13 mouse cellular contexts compared by ENCODE assay signal in the genomic region with DNA sequence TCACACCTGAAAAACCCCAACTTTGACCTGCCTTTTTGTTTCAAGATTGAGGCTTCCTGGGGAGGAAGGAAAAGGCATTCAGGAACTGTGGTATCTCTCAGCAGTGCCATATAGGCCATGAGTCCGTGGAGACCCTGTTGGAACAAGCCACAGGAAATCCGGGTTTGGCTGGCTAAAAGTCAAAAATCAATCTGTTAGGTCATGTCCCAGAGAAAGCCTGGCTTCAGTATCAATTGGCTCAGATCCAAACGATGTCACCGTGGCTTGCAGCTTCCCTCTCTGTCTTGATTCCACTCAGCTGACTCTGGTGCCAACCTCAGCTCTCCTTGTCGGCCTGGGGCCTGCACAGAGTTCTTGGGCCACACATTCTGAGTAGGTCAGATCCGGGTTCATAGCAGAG.
A peak's percentile ranks its signal among the peaks of the same experiment; 100 is the strongest.
DNase-seq lines count a peak whose midpoint lies in the region; ATAC-seq and TF ChIP-seq lines count a peak whose summit lies in the region.
"Had no signal": no experiment of that assay in that cellular context is flagged by ENCODE, and none has a peak within 500 bp of the region (broad histone marks: within the 10 kb centered on the region; RNA-seq: fewer than 3 reads in every experiment).

No protein-coding gene starts in this region.

- WGBS in embryonic facial prominence, embryonic 14.5 days = 43% methylated on average over 6 of the region's 6 CpGs
- 71% methylated on average over 6 of the region's 6 CpGs for WGBS in embryonic facial prominence, embryonic 10.5 days
- 64% methylated on average over 6 of the region's 6 CpGs for WGBS in midbrain, postnatal 0 days
- WGBS in midbrain, embryonic 11.5 days = 77% methylated on average over 6 of the region's 6 CpGs
- 49% methylated on average over 6 of the region's 6 CpGs for WGBS in kidney, embryonic 16.5 days
- 23% methylated on average over 6 of the region's 6 CpGs for WGBS in macrophage (ENCODE audit: missing documents)

- no peak overlapping the region for H3K4me3 ChIP-seq in embryonic facial prominence, embryonic 14.5 days (ENCODE audit: low read depth, low read length)
- H3K4me3 ChIP-seq in embryonic facial prominence, embryonic 10.5 days = no peak overlapping the region
- H3K4me3 ChIP-seq in midbrain, postnatal 0 days (ENCODE audit: low read depth, low read length) = no peak overlapping the region
- no peak overlapping the region for H3K4me3 ChIP-seq in midbrain, embryonic 11.5 days (ENCODE audit: low read depth, low read length)
- no peak overlapping the region for H3K4me3 ChIP-seq in kidney, embryonic 16.5 days (ENCODE audit: low read length)
- H3K4me3 ChIP-seq in macrophage (ENCODE audit: inconsistent target) = no peak overlapping the region
- H3K4me3 ChIP-seq: embryonic facial prominence, embryonic 15.5 days; neural tube, embryonic 12.5 days had no signal

- H3K9ac ChIP-seq in embryonic facial prominence, embryonic 14.5 days (ENCODE audit: low read depth, low read length) = no peak overlapping the region
- H3K9ac ChIP-seq in midbrain, postnatal 0 days (replicated peaks; ENCODE audit: low read length, poor library complexity, severe bottlenecking) = no peak overlapping the region
- H3K9ac ChIP-seq in midbrain, embryonic 11.5 days (ENCODE audit: low read length) = no peak overlapping the region
- H3K9ac ChIP-seq in kidney, embryonic 16.5 days (replicated peaks; ENCODE audit: low read length) = no peak overlapping the region
- H3K9ac ChIP-seq: embryonic facial prominence, embryonic 15.5 days; hindbrain, embryonic 14.5 days; neural tube, embryonic 12.5 days had no signal

- TF ChIP-seq CTCF in midbrain, postnatal 0 days (IDR thresholded peaks at IDR 0.05) = no peak

- H3K79me2 ChIP-seq in macrophage (ENCODE audit: inconsistent target) = no peaks in the 10 kb centered on the region

- H3K4me2 ChIP-seq in embryonic facial prominence, embryonic 14.5 days (ENCODE audit: low read depth, low read length) = no peak overlapping the region
- H3K4me2 ChIP-seq in midbrain, postnatal 0 days (ENCODE audit: low read depth, low read length, poor library complexity, severe bottlenecking) = no peak overlapping the region
- H3K4me2 ChIP-seq in midbrain, embryonic 11.5 days = no peak overlapping the region
- no peak overlapping the region for H3K4me2 ChIP-seq in kidney, embryonic 16.5 days (replicated peaks; ENCODE audit: low read depth, low read length)
- H3K4me2 ChIP-seq: embryonic facial prominence, embryonic 15.5 days; hindbrain, embryonic 14.5 days; neural tube, embryonic 12.5 days had no signal

- no peaks in the 10 kb centered on the region for H3K27me3 ChIP-seq in embryonic facial prominence, embryonic 14.5 days (replicated peaks; ENCODE audit: control insufficient read depth, insufficient read depth, low read length)
- H3K27me3 ChIP-seq in embryonic facial prominence, embryonic 10.5 days (replicated peaks; ENCODE audit: low read depth, poor library complexity, severe bottlenecking) = peaks cover 65% of the 10 kb centered on the region
- H3K27me3 ChIP-seq in midbrain, postnatal 0 days (ENCODE audit: insufficient read depth, low read length) = peaks cover 5% of the 10 kb centered on the region
- H3K27me3 ChIP-seq in midbrain, embryonic 11.5 days (ENCODE audit: control insufficient read depth, insufficient read depth, low read length) = no peaks in the 10 kb centered on the region; the same call in 1 of the 2 replicates
- 0 out of 2 replicates have a peak, but pooled peaks cover 9% of the 10 kb centered on the region for H3K27me3 ChIP-seq in kidney, embryonic 16.5 days (ENCODE audit: insufficient read depth, low read length)
- H3K27me3 ChIP-seq: embryonic facial prominence, embryonic 15.5 days had no signal

- no peak overlapping the region for H3K27ac ChIP-seq in embryonic facial prominence, embryonic 14.5 days (replicated peaks; ENCODE audit: low read depth, low read length)
- H3K27ac ChIP-seq in embryonic facial prominence, embryonic 10.5 days (replicated peaks) = no peak overlapping the region
- H3K27ac ChIP-seq in midbrain, postnatal 0 days (ENCODE audit: low read depth, low read length) = no peak overlapping the region
- H3K27ac ChIP-seq in midbrain, embryonic 11.5 days (ENCODE audit: low read depth, low read length) = no peak overlapping the region
- H3K27ac ChIP-seq in kidney, embryonic 16.5 days (ENCODE audit: low read length) = no peak overlapping the region
- peak overlapping the region; percentile 84 for H3K27ac ChIP-seq in macrophage
- H3K27ac ChIP-seq: embryonic facial prominence, embryonic 15.5 days; hindbrain, embryonic 14.5 days; neural tube, embryonic 12.5 days; stomach, postnatal 0 days had no signal

- ATAC-seq in embryonic facial prominence, embryonic 14.5 days (ENCODE audit: low read depth) = no peak
- ATAC-seq in midbrain, postnatal 0 days (ENCODE audit: low FRiP score) = no peak
- no peak for ATAC-seq in midbrain, embryonic 11.5 days (ENCODE audit: low FRiP score)
- 0 out of 2 replicates have a peak, but pooled peaks have one; percentile 35 for ATAC-seq in kidney, embryonic 16.5 days (ENCODE audit: low FRiP score, low TSS enrichment)

- peaks cover 27% of the 10 kb centered on the region for H3K4me1 ChIP-seq in embryonic facial prominence, embryonic 14.5 days (ENCODE audit: control insufficient read depth, insufficient read depth, low read length)
- H3K4me1 ChIP-seq in embryonic facial prominence, embryonic 10.5 days = peaks cover 27% of the 10 kb centered on the region
- no peaks in the 10 kb centered on the region for H3K4me1 ChIP-seq in midbrain, postnatal 0 days (ENCODE audit: insufficient read depth, low read length)
- H3K4me1 ChIP-seq in midbrain, embryonic 11.5 days (ENCODE audit: control insufficient read depth, insufficient read depth, low read length) = no peaks in the 10 kb centered on the region
- peaks cover 14% of the 10 kb centered on the region for H3K4me1 ChIP-seq in kidney, embryonic 16.5 days (ENCODE audit: insufficient read depth, low read length)

- H3K36me3 ChIP-seq in embryonic facial prominence, embryonic 14.5 days (ENCODE audit: control insufficient read depth, insufficient read depth, low read length) = no peaks in the 10 kb centered on the region
- H3K36me3 ChIP-seq in embryonic facial prominence, embryonic 10.5 days (replicated peaks) = no peaks in the 10 kb centered on the region
- H3K36me3 ChIP-seq in midbrain, postnatal 0 days (ENCODE audit: insufficient read depth, low read length) = no peaks in the 10 kb centered on the region
- H3K36me3 ChIP-seq in midbrain, embryonic 11.5 days (ENCODE audit: control insufficient read depth, insufficient read depth, low read length) = no peaks in the 10 kb centered on the region
- H3K36me3 ChIP-seq in kidney, embryonic 16.5 days (ENCODE audit: insufficient read depth, low read length) = no peaks in the 10 kb centered on the region
- no peaks in the 10 kb centered on the region for H3K36me3 ChIP-seq in macrophage (ENCODE audit: inconsistent target)
- H3K36me3 ChIP-seq: embryonic facial prominence, embryonic 15.5 days; neural tube, embryonic 12.5 days had no signal

- peak; percentile 59 for DNase-seq in embryonic facial prominence, embryonic 14.5 days (ENCODE audit: low spot score)
- no peak for DNase-seq in embryonic facial prominence, embryonic 10.5 days (ENCODE audit: low spot score)
- peak; percentile 48 for DNase-seq in midbrain, postnatal 0 days (ENCODE audit: low spot score)
- DNase-seq in midbrain, embryonic 11.5 days (ENCODE audit: low spot score, missing footprints) = no peak
- no peak for DNase-seq in left cerebral cortex, adult 18-20 months (ENCODE audit: low spot score in 2 of 2)
- no peak for DNase-seq in layer of hippocampus, adult 11-12 months (ENCODE audit: low spot score)
- DNase-seq: cerebellum, adult 18-20 months had no signal

- peaks cover 3% of the 10 kb centered on the region; the same call in 1 of the 2 replicates for H3K9me3 ChIP-seq in embryonic facial prominence, embryonic 14.5 days (ENCODE audit: control insufficient read depth, low read length)
- peaks cover 4% of the 10 kb centered on the region; the same call in 1 of the 2 replicates for H3K9me3 ChIP-seq in embryonic facial prominence, embryonic 10.5 days
- no peaks in the 10 kb centered on the region for H3K9me3 ChIP-seq in midbrain, postnatal 0 days (ENCODE audit: low read length)
- no peaks in the 10 kb centered on the region; the same call in 1 of the 2 replicates for H3K9me3 ChIP-seq in midbrain, embryonic 11.5 days (ENCODE audit: control insufficient read depth, low read length)
- H3K9me3 ChIP-seq in kidney, embryonic 16.5 days (ENCODE audit: low read length) = peaks cover 4% of the 10 kb centered on the region; the same call in 1 of the 2 replicates
- H3K9me3 ChIP-seq: embryonic facial prominence, embryonic 15.5 days; neural tube, embryonic 12.5 days had no signal

Comparison
In these comparisons a context has a peak if more than half of its experiments do, and no peak if none do; other contexts are left out.
1. DNase-seq: peak in embryonic facial prominence, embryonic 14.5 days (single experiment) and midbrain, postnatal 0 days (single experiment); none in embryonic facial prominence, embryonic 10.5 days (single experiment), midbrain, embryonic 11.5 days (single experiment), left cerebral cortex, adult 18-20 months (0 of 2) and layer of hippocampus, adult 11-12 months (single experiment).